Mouse (Mus musculus) heart, postnatal 25 days (tissue): ENCODE data around the gene Lrfn2. TPM values are rescaled to one million over a fixed set of nuclear protein-coding genes. Genes with fewer than 3 reads are reported as not detected.

Experiments
- DNase-seq: peaks from one replicate; pipeline ENCODE4 v3.0.0; 2022; ENCODE audit warnings: low spot score
- intact Hi-C: fragments of 180-260 bp; cut with DNase I; formaldehyde crosslinking; loops from one replicate; pipeline ENCODE4 v1.15.1; 2025
- total RNA-seq, 2 experiments: library from RNA; stranded (reverse); gene quantifications; 2 replicates each; pipeline ENCODE4 v1.2.3; 2021

The Lrfn2 gene
- total RNA-seq, 2 experiments from 2014 or later: 0.48 to 0.70 TPM

GRCm38 (mm10) chr17:49030269-49030615 is 98.1 kb downstream of the Lrfn2 start:
- intact Hi-C loops: no loop called here
- DNase-seq: no peak

- intact Hi-C loops: no loop called here
- no peak for DNase-seq
These were observed 98.7 kb downstream of the Lrfn2 start for GRCm38 (mm10) chr17:49030841-49031240.

DNA sequence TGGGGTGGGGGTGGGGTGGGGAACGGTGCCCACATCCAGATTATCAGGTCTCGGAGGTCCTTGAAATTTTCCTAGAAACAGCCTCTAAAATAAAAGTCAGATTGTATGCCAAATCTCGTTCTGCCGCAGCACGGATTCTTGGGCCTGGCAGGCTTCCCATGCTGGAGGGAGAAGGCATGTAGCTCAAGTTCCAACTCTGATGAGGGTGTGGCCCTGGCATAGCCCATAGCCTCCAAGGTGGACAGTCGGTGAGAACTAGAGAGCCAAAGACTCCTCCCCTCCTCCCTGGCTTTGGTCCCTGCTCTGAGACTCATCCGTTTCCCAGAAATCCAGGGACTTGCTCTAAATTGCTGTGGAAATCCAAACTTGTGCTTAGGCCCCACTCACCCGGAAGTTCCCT is 99.6 kb downstream of the Lrfn2 start:
- DNase-seq: peak; percentile 9

GRCm38 (mm10) chr17:49033276-49033675 is 101.1 kb downstream of the Lrfn2 start:
- intact Hi-C loops: no loop called here
- peak; percentile 4 for DNase-seq

More for the DNA sequence above, 99.6 kb downstream of the Lrfn2 start:
- intact Hi-C loops: no loop called here

- DNase-seq: no peak
These were observed 101.6 kb downstream of the Lrfn2 start for GRCm38 (mm10) chr17:49033686-49034250.

DNA sequence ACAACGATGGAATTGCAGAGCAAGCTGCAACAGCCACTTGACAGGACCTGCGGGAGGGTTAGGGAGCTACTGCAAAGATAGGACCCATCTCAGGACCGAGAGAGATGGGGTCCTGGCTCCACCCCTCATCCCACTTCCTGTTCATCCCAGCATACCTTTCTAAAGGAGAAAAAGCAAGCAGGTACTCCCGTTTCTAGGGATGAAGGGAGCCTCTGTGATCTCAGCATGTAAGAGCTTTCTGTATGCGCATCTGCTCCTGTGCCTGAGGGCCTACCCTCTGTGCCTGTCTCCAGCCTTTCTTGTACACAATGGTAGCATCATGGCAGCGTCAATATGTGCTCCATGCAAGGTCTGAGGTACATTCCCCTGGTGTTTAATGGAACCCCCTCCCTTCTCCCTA is 102.9 kb downstream of the Lrfn2 start:
- intact Hi-C loops: no loop called here
- DNase-seq: no peak

More at GRCm38 (mm10) chr17:49033686-49034250, 101.6 kb downstream of the Lrfn2 start:
- intact Hi-C loops: no loop called here

GRCm38 (mm10) chr17:49037163-49037950 is 105.2 kb downstream of the Lrfn2 start:
- intact Hi-C loops: no loop called here
- DNase-seq: no peak

- DNase-seq: no peak
- intact Hi-C loops: no loop called here
These were observed 111.8 kb downstream of the Lrfn2 start for GRCm38 (mm10) chr17:49043806-49044640.

DNA sequence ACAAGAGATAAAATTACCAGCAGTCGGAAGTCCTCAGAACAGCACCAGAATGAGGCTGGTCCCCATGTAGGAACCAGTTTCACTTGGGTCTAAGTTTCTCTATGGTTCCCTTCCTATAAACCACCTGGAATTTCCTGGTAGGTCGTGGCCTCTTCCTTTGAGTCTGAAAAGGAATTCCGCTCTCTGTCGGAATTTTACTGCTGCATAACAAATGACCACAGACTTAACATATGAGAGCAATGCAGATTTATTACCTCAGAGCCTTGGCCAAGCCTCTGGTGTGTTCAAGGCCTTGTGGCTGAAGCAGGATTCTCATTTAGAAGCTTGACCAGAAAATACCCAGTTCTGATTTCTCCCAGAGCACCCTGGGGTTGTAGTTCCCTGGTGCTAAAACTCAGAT is 115.7 kb downstream of the Lrfn2 start:
- DNase-seq: no peak
- intact Hi-C loops: no loop called here

DNA sequence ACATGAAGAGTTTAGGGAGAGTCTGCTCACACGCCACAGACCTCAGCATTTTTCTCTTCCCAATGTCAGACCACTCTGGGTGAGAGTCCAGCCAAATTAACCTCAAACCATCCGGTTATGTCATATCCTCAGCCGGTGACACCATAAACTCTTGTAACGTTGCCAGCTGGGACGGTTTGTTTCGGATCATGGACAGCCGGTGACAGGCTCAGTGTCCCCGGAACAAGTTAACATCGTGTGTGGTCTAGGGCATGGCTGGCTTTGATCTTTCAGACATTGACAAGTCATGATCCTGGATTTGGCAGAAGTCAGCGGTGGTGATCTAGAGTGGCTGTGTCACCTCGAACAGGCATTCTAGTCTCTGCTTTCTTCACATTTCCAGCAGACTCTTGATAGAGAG is 119.1 kb downstream of the Lrfn2 start:
- intact Hi-C loops: no loop called here
- no peak for DNase-seq

GRCm38 (mm10) chr17:49061141-49061540 is 129.0 kb downstream of the Lrfn2 start:
- intact Hi-C loops: no loop called here

DNA sequence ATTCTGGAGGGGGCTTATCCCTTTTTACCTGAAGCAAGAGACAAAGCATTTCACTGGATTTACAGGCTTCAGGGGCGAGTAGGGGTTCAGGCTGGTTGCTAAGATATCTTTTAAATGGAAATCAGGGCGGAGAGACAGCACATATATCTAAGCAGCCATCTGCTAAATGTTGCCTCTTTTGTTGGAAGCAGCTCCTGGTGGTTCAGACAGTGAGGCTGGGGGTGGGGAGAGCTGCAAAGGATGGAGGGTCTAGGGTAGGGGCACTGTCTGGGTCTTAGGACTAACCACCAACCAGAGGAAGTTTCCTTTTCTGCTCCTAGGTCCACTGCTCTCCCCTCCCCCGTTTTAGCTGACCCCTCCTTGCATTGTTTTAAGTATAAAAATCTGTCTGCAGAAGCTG is 131.6 kb downstream of the Lrfn2 start:
- no peak for DNase-seq
- intact Hi-C loops: no loop called here

More at GRCm38 (mm10) chr17:49061141-49061540, 129.0 kb downstream of the Lrfn2 start:
- no peak for DNase-seq

GRCm38 (mm10) chr17:49064526-49064925 is 132.3 kb downstream of the Lrfn2 start:
- DNase-seq: no peak
- intact Hi-C loops: no loop called here

- intact Hi-C loops: no loop called here
- DNase-seq: no peak
These were observed 132.9 kb downstream of the Lrfn2 start for GRCm38 (mm10) chr17:49065050-49065449.

DNA sequence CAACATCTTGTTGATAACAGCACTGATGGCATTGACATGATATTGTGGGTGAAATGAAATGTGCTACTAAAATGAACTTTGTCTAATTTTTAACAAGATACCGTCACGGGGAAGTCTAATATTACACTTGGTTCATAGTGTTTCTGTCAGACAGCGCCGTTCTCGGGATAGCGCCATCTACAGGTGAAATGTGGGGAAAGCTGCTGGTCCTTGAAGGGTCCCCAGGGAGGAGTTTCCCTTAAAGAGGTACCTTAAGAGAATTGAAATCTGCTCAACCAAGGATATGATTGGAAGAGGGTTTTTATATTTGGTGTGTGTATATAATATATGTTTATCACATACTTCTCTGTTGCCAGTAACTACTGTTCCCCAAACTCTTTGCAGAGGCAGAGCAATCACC is 134.6 kb downstream of the Lrfn2 start:
- intact Hi-C loops: no loop called here
- no peak for DNase-seq

- intact Hi-C loops: no loop called here
- DNase-seq: no peak
These were observed 146.0 kb downstream of the Lrfn2 start for GRCm38 (mm10) chr17:49078168-49078567.

DNA sequence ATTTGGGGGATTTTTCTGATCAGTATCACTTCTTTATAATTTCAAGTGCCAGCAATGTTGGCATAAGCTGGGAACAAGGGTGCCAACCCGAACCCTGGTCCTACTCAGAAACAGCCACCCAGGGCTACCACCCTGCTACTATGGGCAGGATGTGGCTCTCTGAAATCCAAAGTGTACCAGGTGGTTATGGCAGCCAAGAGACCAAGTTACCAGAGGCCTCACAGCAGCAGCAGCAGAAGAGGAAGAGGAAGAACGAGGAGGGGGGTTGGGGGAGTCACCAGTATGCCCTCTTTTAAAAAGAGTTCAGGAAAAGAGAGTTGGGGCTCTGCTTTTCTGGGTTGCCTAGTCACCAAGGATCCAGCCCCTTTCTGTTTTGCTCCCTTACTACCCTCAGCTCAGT is 147.5 kb downstream of the Lrfn2 start:
- DNase-seq: no peak
- intact Hi-C loops: no loop called here

DNA sequence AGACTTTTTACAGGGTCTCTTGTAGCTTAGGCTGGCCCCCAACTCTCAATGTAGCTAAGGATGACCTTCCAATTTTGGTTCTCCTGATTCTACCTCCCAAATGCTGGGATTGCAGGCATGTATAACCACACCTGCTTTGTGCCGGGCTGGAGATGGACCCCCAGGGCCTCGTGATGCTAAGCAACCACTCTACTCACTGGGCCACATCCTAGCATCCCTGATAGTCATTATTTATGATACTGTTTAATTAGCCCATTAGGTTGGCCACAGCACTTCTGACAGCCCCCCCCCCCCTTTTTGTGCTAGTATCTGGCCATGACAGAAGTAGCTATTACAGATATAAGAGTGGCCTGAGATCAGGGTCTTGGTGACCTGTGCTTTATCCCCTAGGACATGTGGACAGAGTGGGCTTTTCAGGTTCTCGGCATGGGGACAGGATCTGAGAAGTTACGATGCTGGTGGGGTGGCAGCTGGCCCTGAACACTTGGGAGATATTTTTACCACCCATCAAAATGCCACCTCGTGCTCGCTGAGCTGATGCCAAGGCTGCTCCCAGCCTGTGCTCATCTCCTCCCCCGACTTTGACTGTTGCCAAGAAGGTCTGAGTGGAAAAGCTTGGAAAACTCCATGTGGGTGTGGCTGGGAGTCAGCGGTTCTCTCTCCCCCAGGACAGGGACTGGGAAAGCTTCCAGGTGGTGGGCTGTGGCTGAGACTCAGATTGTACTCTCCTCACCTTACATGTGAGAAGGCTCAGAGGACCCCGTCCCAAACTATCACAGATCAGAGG is 151.6 kb downstream of the Lrfn2 start:
- peak; percentile 4 for DNase-seq
- intact Hi-C loops: no loop called here

DNA sequence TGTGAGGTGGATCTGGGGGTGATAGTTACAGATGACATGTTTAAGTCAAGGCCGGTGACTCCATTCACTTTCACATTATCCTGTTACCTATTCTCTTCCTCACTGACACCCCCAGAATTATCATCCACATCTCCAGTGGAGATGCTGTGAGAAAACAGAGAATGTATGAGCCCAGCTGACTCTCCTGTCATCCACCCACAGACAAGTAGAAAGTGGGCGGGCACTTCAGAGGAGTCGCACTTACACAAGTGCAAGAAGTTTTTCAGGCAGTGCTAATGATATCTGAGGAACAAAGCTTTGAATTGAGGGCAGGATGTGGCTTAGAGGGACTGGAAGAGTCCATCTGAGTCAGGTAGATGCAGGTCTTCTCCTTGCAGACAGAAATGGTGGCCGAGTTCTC is 152.9 kb downstream of the Lrfn2 start:
- intact Hi-C loops: no loop called here
- no peak for DNase-seq
